Mouse (Mus musculus) limb, embryonic 10.5 days (tissue): ENCODE results near the gene Ccdc6. TPM values are rescaled to one million over a fixed set of nuclear protein-coding genes. Genes with fewer than 3 reads are reported as not detected.

Experiments used
- DNase-seq: peaks from one replicate; pipeline ENCODE4 v3.0.0-alpha.2; 2017; ENCODE audit warnings: low spot score
- H3K27ac ChIP-seq: fragments of 300-500 bp; sonication (generic); 2 replicates; pipeline ENCODE4 v1.5.1; 2016; ENCODE audit warnings: mild to moderate bottlenecking
- H3K27me3 ChIP-seq: fragments of 300-500 bp; sonication (generic); 2 replicates; pipeline ENCODE4 v1.6.1; 2016; ENCODE audit warnings: low read depth, mild to moderate bottlenecking; ENCODE audit not compliant: poor library complexity, severe bottlenecking
- H3K36me3 ChIP-seq: fragments of 300-500 bp; sonication (generic); 2 replicates; pipeline ENCODE4 v1.6.1; 2016; ENCODE audit warnings: mild to moderate bottlenecking, moderate library complexity
- H3K4me1 ChIP-seq: fragments of 300-500 bp; sonication (generic); 2 replicates; pipeline ENCODE4 v1.6.1; 2016
- H3K4me3 ChIP-seq: fragments of 300-500 bp; sonication (generic); 2 replicates; pipeline ENCODE4 v1.5.1; 2016; ENCODE audit warnings: mild to moderate bottlenecking, moderate library complexity
- H3K9me3 ChIP-seq: fragments of 300-500 bp; sonication (generic); replicated peaks from 2 replicates; pipeline ENCODE4 v1.6.1; 2016; ENCODE audit warnings: mild to moderate bottlenecking
- WGBS: fragments of 180-500 bp; shearing (Covaris S2); methylation state at CpG from one replicate; pipeline ENCODE4 v1.1.7; 2016; 5-methylcytosine and 5-hydroxymethylcytosine counted together
- polyA plus RNA-seq: library from polyadenylated mRNA; unstranded; fragments of >200 nt; fragmentation: Nextera tagmentation; extraction: Ambion mirVana; gene quantifications from 2 replicates; pipeline ENCODE4 v1.2.1, GENCODE M21; 2016

The Ccdc6 gene
- polyA plus RNA-seq, 1 experiment from 2014 or later = 15.8 TPM

DNA sequence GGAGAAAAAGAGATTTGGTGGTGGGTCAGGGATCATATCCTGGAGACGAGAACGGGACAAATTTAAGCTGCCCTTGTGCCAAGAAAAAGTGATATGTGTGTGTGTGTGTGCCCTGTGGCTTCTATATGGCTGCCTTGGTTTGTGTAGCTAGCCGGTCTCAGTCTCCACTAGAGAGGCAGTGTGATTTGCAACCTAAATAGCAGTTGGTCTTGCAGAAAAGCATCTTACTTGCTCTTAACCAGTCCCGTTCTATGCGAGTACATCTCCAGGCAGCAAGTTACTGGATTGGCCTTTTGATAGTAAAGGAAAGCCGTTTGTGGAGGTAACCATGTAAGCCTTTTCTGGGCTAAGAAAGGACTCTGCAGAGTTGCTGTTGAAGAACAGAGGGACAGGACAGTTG lies 1.7 kb downstream of the Ccdc6 start:
- WGBS = 10% methylated on average over 6 of the region's 6 CpGs
- no peaks in the 10 kb centered on the region for H3K9me3 ChIP-seq
- H3K36me3 ChIP-seq = peaks cover 34% of the 10 kb centered on the region
- peak; percentile 40 for DNase-seq
- no peak overlapping the region for H3K27ac ChIP-seq
- H3K27me3 ChIP-seq = no peaks in the 10 kb centered on the region
- peak overlapping the region; percentile 97 for H3K4me3 ChIP-seq
- peaks cover 43% of the 10 kb centered on the region for H3K4me1 ChIP-seq

DNA sequence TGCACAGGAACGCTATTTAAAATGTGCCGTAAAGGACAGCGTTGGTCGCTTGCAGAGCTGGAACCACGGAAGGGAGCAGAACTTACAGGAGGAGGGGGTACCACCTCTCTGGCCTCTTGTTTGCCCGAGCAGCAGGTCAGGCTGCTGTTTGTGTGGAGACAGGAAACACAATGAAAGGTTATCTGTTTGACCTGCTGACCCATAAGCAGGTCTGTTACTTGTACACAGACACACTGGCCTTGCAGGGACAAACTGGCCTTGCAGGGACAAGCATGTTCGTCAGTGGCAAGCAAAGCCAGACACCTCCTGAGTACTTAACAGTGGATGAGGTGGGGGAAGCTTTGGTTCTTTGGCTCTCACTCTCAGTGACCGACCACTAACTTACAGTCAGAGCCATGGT lies 2.1 kb downstream of the Ccdc6 start:
- peak; percentile 41 for DNase-seq
- Histone ChIP-seq H3K4me3 (peak overlapping the region; percentile 97), H3K36me3 (peaks cover 37% of the 10 kb centered on the region), H3K27me3 (no peaks in the 10 kb centered on the region), H3K9me3 (no peaks in the 10 kb centered on the region), H3K4me1 (peaks cover 43% of the 10 kb centered on the region), H3K27ac (peak overlapping the region; percentile 26; the same call in 1 of the 2 replicates)
- 12% methylated on average over 8 of the region's 8 CpGs for WGBS

DNA sequence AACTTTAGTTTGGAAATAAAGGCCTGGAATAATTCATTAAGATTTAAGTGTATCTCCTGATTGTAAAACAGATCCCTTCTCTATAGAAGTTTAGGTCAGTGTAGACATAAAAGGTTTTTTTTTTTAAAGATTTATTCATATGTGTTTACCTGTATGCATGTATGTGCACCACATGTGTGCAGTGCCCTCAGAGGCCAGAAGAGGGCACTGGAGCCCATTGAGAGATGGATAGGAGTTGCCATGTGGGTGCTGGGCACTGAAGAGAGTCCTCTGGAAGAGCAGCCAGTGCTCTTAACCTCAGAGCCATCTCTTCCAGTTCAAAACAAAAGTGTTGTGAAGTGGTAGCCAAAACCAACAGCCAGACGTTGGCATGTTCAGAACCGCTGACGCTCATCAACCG lies 5.2 kb downstream of the Ccdc6 start:
- Histone ChIP-seq H3K27me3 (no peaks in the 10 kb centered on the region), H3K36me3 (peaks cover 50% of the 10 kb centered on the region), H3K4me1 (peaks cover 37% of the 10 kb centered on the region), H3K4me3 (no peak overlapping the region), H3K9me3 (no peaks in the 10 kb centered on the region), H3K27ac (no peak overlapping the region)
- no peak for DNase-seq
- 98% methylated on average over 4 of the region's 4 CpGs for WGBS

DNA sequence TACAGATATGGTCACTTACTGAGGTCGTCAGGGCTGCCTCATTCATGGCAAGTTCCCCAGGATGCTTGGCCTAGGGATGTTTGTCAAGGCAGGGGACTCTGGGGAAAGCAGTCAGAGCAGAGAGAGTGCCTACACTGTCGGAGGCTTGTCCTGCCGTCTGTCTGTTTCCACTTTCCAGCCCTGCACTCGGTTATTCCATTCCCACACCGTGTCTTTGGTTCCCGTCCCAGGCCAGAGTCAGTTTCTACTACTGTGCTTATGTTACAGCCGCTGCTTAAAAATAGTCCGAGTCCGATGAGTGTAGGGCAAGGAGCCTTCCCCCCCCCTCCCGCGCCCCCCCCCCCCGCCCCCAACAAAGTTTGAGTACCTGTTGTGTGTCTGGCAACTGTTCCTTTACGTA lies 11.1 kb downstream of the Ccdc6 start:
- H3K9me3 ChIP-seq = no peaks in the 10 kb centered on the region
- 67% methylated on average over 12 of the region's 13 CpGs for WGBS
- H3K27me3 ChIP-seq = no peaks in the 10 kb centered on the region
- H3K36me3 ChIP-seq = peaks cover 32% of the 10 kb centered on the region
- H3K4me3 ChIP-seq = no peak overlapping the region
- no peak for DNase-seq
- peaks cover 44% of the 10 kb centered on the region for H3K4me1 ChIP-seq
- H3K27ac ChIP-seq = no peak overlapping the region

DNA sequence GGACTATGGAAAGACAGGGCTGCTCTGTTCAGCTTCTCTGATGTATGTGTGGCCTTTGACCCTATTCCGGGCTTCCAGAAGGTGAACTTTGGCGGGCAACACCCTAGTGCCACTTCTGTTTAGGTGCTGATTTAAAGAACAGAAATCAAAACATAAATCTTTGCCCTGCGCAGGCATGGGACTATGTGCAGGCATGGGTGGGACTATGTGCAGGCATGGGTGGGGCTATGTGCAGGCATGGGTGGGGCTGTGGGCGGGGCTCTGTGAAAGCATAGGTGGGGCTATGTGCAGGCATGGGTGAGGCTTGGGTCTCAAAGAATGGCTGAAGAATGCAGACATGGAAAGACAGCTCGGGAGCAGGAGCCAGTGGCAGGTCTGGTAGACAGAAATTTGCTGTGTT lies 13.1 kb downstream of the Ccdc6 start:
- Histone ChIP-seq H3K27ac (no peak overlapping the region), H3K27me3 (no peaks in the 10 kb centered on the region), H3K4me3 (no peak overlapping the region), H3K36me3 (peaks cover 27% of the 10 kb centered on the region), H3K4me1 (peaks cover 38% of the 10 kb centered on the region), H3K9me3 (no peaks in the 10 kb centered on the region)
- DNase-seq = no peak
- 65% methylated on average over 5 of the region's 5 CpGs for WGBS

DNA sequence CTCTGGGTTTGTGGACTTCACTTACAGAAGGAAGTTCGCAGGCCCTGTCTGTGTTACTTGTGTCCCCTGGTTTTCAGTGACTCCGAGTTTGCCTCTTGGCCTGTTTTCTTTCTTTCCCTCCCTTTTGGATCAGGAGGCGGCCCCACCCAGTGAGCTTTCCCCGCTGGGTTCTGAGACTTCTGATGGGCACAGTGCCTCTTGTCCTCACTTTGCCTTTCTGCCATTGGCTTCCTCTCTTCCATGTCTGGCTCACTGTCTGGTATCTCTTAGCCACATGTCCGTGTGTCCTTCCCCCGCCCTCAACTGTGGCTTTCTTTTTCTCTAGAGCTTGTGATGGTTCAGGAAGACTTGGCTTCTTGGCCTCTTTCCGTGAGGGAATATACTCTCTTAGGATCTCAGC lies 13.9 kb downstream of the Ccdc6 start:
- H3K27ac ChIP-seq = no peak overlapping the region
- H3K36me3 ChIP-seq = peaks cover 22% of the 10 kb centered on the region
- DNase-seq = no peak
- no peaks in the 10 kb centered on the region for H3K27me3 ChIP-seq
- no peaks in the 10 kb centered on the region for H3K9me3 ChIP-seq
- H3K4me3 ChIP-seq = no peak overlapping the region
- WGBS = 93% methylated on average over 7 of the region's 7 CpGs
- peaks cover 29% of the 10 kb centered on the region for H3K4me1 ChIP-seq

DNA sequence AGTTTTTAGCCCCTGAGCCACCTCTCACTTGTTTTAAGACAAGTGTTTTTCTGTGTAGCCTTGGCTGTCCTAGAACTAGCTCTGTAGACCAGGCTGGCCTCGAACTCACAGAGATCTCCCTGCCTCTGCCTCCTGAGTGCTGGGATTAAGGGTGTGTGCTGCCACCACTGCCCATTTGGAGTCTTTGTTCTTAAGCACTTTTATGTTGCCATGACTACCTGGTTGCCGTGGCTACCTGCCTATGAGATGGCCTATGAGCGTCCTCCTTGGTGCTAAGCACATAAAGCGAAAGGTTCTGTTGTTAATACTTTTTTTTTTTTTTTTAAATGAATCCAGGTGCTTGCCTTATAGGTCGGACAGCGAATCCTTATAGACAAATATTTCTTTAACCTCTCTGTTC lies 14.7 kb downstream of the Ccdc6 start:
- WGBS = 88% methylated on average over 6 of the region's 6 CpGs
- Histone ChIP-seq H3K4me1 (peaks cover 27% of the 10 kb centered on the region), H3K36me3 (peaks cover 29% of the 10 kb centered on the region), H3K27ac (no peak overlapping the region), H3K4me3 (no peak overlapping the region), H3K27me3 (no peaks in the 10 kb centered on the region), H3K9me3 (no peaks in the 10 kb centered on the region)
- DNase-seq = no peak

DNA sequence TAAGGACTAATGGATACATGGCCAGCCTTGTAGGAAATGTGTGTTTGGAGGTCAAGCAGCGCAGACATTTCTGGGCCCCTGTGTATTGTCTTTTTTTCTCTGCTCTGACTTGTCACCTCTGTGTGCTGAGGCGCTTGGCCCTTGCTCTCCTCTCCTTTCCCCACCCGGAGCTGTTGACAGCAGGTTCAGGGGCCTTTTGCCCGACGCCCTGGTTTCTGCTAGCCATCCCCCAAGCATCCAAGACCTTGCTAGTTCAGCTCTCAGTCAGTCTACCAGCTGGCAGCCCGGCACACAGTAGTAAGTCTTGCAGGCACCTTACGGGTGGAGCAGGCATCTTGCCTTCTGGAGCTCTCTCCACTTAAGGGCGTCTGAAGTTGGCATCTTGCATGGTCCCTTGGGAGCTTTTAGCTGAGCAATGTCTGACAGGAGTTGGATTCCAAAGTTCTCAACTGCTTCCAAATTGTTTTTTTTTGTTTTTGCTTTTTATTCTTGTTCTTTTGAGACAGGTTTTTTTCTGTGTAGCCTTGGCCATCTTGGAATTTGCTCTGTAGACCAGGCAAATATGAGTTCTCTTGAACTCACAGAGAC lies 17.2 kb downstream of the Ccdc6 start:
- Histone ChIP-seq H3K4me3 (no peak overlapping the region), H3K4me1 (peaks cover 16% of the 10 kb centered on the region), H3K36me3 (peaks cover 27% of the 10 kb centered on the region), H3K27ac (no peak overlapping the region), H3K9me3 (no peaks in the 10 kb centered on the region), H3K27me3 (no peaks in the 10 kb centered on the region)
- no peak for DNase-seq
- 91% methylated on average over 8 of the region's 8 CpGs for WGBS

DNA sequence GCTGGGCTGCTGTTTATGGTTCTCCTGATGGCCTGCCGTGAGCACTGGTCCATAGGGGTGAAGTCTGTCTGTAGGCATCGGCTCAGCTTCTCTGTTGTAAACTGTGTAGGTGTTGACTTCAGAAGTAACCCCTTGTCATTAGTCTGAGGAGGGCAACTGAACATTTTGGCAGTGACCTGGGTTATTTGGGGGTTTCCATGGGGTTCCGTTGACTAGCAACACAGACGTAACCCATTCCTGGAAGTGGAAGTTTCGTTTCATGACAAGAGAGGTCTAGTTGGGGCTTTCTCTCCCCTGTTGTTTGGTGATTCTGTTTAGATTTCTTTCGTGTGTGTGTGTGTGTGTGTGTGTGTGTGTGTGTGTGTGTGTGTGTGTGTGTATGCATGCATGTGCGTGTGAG lies 19.5 kb downstream of the Ccdc6 start:
- DNase-seq = no peak
- peaks cover 21% of the 10 kb centered on the region for H3K4me1 ChIP-seq
- WGBS = 91% methylated on average over 7 of the region's 7 CpGs
- H3K27me3 ChIP-seq = no peaks in the 10 kb centered on the region
- H3K4me3 ChIP-seq = no peak overlapping the region
- H3K36me3 ChIP-seq = peaks cover 27% of the 10 kb centered on the region
- no peaks in the 10 kb centered on the region for H3K9me3 ChIP-seq
- H3K27ac ChIP-seq = no peak overlapping the region

DNA sequence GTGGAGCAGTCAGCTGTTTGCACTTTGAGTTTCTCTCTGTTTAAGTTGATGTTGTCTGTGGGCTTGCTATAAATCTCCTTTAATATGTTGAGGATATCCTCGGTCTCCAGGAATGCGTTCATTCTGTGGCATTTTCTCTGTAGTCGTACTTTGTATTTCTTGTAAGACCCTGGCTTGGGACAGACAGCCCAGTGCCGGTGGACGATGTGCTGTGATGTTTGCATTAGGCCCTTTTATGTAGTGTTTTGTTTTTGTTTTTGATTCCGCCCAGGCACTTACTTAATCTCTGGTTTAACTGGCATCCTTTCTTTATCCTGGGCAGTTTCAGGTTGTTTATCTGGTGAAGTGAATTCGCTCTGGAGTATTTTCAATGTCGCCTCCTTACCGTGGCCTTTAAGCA lies 22.5 kb downstream of the Ccdc6 start:
- no peak overlapping the region for H3K4me3 ChIP-seq
- no peak for DNase-seq
- peaks cover 21% of the 10 kb centered on the region for H3K4me1 ChIP-seq
- no peak overlapping the region for H3K27ac ChIP-seq
- 40% methylated on average over 9 of the region's 9 CpGs for WGBS
- H3K9me3 ChIP-seq = no peaks in the 10 kb centered on the region
- H3K27me3 ChIP-seq = no peaks in the 10 kb centered on the region
- peaks cover 10% of the 10 kb centered on the region for H3K36me3 ChIP-seq

DNA sequence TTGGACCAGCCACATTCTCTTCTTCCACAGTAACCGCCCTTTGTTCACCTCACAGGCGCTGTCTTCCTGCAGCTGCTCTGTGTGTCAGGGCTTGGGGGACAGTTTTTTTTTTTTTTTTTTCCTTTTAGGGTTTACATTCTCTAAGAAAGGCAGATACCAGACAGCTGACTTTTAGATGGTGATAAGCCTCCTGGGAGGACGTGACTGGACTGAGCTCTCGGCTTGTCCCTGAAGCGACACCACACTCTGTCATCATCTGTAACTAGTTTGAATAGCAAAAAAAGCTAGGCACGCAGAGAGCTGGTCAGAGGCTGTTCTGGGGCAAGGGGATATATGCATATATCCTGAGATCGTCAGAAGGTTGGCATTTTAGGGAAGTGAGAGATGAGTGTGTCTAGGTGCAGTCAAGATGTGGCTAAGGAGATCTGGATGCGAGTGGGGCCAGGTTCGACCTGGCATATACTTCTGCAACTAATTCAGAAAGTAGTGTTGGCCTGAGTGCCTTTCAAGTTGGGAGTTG lies 23.0 kb downstream of the Ccdc6 start:
- Histone ChIP-seq H3K27me3 (no peaks in the 10 kb centered on the region), H3K4me1 (peaks cover 21% of the 10 kb centered on the region), H3K9me3 (no peaks in the 10 kb centered on the region), H3K36me3 (peaks cover 10% of the 10 kb centered on the region), H3K4me3 (no peak overlapping the region), H3K27ac (no peak overlapping the region)
- no peak for DNase-seq
- 51% methylated on average over 9 of the region's 9 CpGs for WGBS

DNA sequence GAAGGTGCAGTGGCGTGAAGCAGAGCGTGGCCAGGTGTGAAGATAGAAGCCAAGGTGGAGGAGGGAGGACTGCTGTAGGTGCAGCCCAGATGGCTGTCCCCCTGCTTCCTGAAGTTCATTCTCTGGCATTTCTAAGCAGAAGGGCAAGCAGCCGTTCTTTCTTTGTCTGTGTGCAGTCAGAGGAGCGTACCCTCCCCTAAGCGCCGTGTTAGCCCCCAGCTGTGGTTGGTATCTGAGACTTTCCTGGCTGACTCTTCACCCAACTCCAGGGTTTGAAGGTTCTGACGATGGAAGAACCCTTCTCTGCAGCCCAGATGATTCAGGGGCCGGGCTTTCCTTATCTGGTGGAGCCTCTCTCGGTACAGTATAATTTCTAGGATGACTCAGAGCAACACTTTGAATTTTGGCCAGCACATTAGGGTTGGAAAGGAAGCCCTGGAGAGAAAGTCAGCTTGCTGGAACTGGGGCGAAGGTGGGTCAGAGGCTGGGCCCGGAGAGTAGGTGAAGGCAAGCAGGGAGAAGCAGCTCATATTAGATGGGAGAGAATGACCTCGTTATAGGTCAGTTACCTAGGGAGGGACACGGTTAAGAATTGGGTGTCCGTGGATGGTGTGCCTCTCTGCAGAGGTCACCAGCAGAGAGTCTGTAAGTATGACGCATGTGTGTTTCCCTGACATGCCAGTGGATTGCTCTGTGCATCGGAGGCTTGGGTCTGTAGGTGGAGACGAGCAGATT lies 23.9 kb downstream of the Ccdc6 start:
- H3K27ac ChIP-seq = peak overlapping the region; percentile 47; the same call in 1 of the 2 replicates
- peaks cover 8% of the 10 kb centered on the region for H3K36me3 ChIP-seq
- H3K4me3 ChIP-seq = no peak overlapping the region
- peaks cover 24% of the 10 kb centered on the region for H3K4me1 ChIP-seq
- no peak for DNase-seq
- no peaks in the 10 kb centered on the region for H3K9me3 ChIP-seq
- 84% methylated on average over 17 of the region's 17 CpGs for WGBS
- no peaks in the 10 kb centered on the region for H3K27me3 ChIP-seq

DNA sequence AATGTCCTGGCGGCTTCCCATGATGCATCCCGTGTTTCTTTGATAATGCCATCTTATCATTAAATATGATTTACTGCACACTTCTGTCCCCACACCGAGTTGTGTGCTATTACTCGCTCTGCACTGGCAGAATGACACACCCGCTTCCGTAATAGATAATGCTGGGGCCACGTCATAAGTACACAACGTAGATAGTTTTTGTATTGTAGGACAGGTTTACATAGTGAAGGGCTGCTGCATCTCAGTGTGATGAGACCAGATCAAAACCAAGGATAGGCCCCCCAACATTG lies 24.4 kb downstream of the Ccdc6 start:
- 92% methylated on average over 8 of the region's 8 CpGs for WGBS
- DNase-seq = no peak
- no peaks in the 10 kb centered on the region for H3K27me3 ChIP-seq
- H3K4me1 ChIP-seq = peaks cover 24% of the 10 kb centered on the region
- H3K36me3 ChIP-seq = peaks cover 3% of the 10 kb centered on the region; the same call in 1 of the 2 replicates
- no peak overlapping the region for H3K27ac ChIP-seq
- H3K9me3 ChIP-seq = no peaks in the 10 kb centered on the region
- no peak overlapping the region for H3K4me3 ChIP-seq
